10 mouse cellular contexts compared by ENCODE assay signal in genomic region chr8:54736660-54737312, GRCm38 (mm10).
DNase-seq lines count a peak whose midpoint lies in the region; ATAC-seq and TF ChIP-seq lines count a peak whose summit lies in the region.
"Had no signal": no experiment of that assay in that cellular context is flagged by ENCODE, and none has a peak within 500 bp of the region (broad histone marks: within the 10 kb centered on the region; RNA-seq: fewer than 3 reads in every experiment).

No protein-coding gene starts in this region.

- H3K4me2 ChIP-seq in lung, postnatal 0 days (replicated peaks; ENCODE audit: low read depth, low read length), result no peak overlapping the region
- no peak overlapping the region for H3K4me2 ChIP-seq in midbrain, postnatal 0 days (ENCODE audit: low read depth, low read length, poor library complexity, severe bottlenecking)
- H3K4me2 ChIP-seq: limb, embryonic 12.5 days had no signal

- no peak overlapping the region for H3K4me3 ChIP-seq in lung, postnatal 0 days (ENCODE audit: low read depth, low read length)
- H3K4me3 ChIP-seq in midbrain, postnatal 0 days (ENCODE audit: low read depth, low read length), result no peak overlapping the region
- no peak overlapping the region for H3K4me3 ChIP-seq in thymus, adult 2 months (ENCODE audit: control insufficient read depth, insufficient read depth, low read length)
- H3K4me3 ChIP-seq: limb, embryonic 12.5 days; megakaryocyte, embryonic 14.5 days had no signal

- 50% methylated on average over 5 of the region's 5 CpGs for WGBS in lung, postnatal 0 days
- 65% methylated on average over 5 of the region's 5 CpGs for WGBS in midbrain, postnatal 0 days
- WGBS in thymus, adult 2 months, result 68% methylated on average over 5 of the region's 5 CpGs

- TF ChIP-seq POLR2A in thymus, adult 2 months (IDR thresholded peaks at IDR 0.05; ENCODE audit: control insufficient read depth, extremely low read depth, insufficient read depth, low read length, poor library complexity), result no peak

- no peaks in the 10 kb centered on the region for H3K27me3 ChIP-seq in lung, postnatal 0 days (replicated peaks; ENCODE audit: insufficient read depth, low read length)
- no peaks in the 10 kb centered on the region for H3K27me3 ChIP-seq in midbrain, postnatal 0 days (ENCODE audit: insufficient read depth, low read length)
- no peaks in the 10 kb centered on the region for H3K27me3 ChIP-seq in thymus, adult 2 months (ENCODE audit: control insufficient read depth, insufficient read depth, low read length)
- H3K27me3 ChIP-seq: megakaryocyte, embryonic 14.5 days had no signal

- no peaks in the 10 kb centered on the region for H3K4me1 ChIP-seq in lung, postnatal 0 days (ENCODE audit: insufficient read depth, low read depth, low read length)
- H3K4me1 ChIP-seq in midbrain, postnatal 0 days (ENCODE audit: insufficient read depth, low read length), result no peaks in the 10 kb centered on the region
- H3K4me1 ChIP-seq in thymus, adult 2 months (replicated peaks; ENCODE audit: control insufficient read depth, insufficient read depth, low read length), result no peaks in the 10 kb centered on the region
- H3K4me1 ChIP-seq: limb, embryonic 12.5 days; megakaryocyte, embryonic 14.5 days had no signal

- H3K9ac ChIP-seq in lung, postnatal 0 days (replicated peaks; ENCODE audit: low read depth), result no peak overlapping the region
- H3K9ac ChIP-seq in midbrain, postnatal 0 days (replicated peaks; ENCODE audit: low read length, poor library complexity, severe bottlenecking), result no peak overlapping the region
- H3K9ac ChIP-seq: limb, embryonic 12.5 days had no signal

- H3K27ac ChIP-seq in lung, postnatal 0 days (ENCODE audit: low read length), result no peak overlapping the region
- H3K27ac ChIP-seq in midbrain, postnatal 0 days (ENCODE audit: low read depth, low read length), result no peak overlapping the region
- no peak overlapping the region for H3K27ac ChIP-seq in thymus, adult 2 months (ENCODE audit: control insufficient read depth, insufficient read depth, low read length)
- H3K27ac ChIP-seq: limb, embryonic 12.5 days had no signal

- TF ChIP-seq EP300 in lung, postnatal 0 days (IDR thresholded peaks at IDR 0.05), result no peak

- TF ChIP-seq CTCF in lung, postnatal 0 days (IDR thresholded peaks at IDR 0.05), result peak; percentile 41
- peak; percentile 94 for TF ChIP-seq CTCF in midbrain, postnatal 0 days (IDR thresholded peaks at IDR 0.05)
- TF ChIP-seq CTCF in thymus, adult 2 months (IDR thresholded peaks at IDR 0.05; ENCODE audit: borderline replicate concordance, control insufficient read depth, extremely low read depth, insufficient read depth, low read length, poor library complexity), result no peak

- intact Hi-C loops in heart, postnatal 25 days (cut with DNase I), result no loop called here

- H3K9me3 ChIP-seq in lung, postnatal 0 days (ENCODE audit: low read length), result no peaks in the 10 kb centered on the region
- H3K9me3 ChIP-seq in midbrain, postnatal 0 days (ENCODE audit: low read length), result no peaks in the 10 kb centered on the region
- H3K9me3 ChIP-seq: limb, embryonic 12.5 days; megakaryocyte, embryonic 14.5 days had no signal

- H3K36me3 ChIP-seq in lung, postnatal 0 days (ENCODE audit: insufficient read depth, low read length), result no peaks in the 10 kb centered on the region
- H3K36me3 ChIP-seq in midbrain, postnatal 0 days (ENCODE audit: insufficient read depth, low read length), result no peaks in the 10 kb centered on the region
- no peaks in the 10 kb centered on the region for H3K36me3 ChIP-seq in thymus, adult 2 months (ENCODE audit: control insufficient read depth, insufficient read depth, low read length)
- H3K36me3 ChIP-seq: limb, embryonic 12.5 days had no signal

- no peak for ATAC-seq in lung, postnatal 0 days
- peak; percentile 71; the same call in 1 of the 2 replicates for ATAC-seq in midbrain, postnatal 0 days (ENCODE audit: low FRiP score)

- DNase-seq in heart, adult 8-10 months (ENCODE audit: low spot score), result peak; percentile 1
- DNase-seq in heart, postnatal 25 days (ENCODE audit: low spot score), result no peak
- peak; percentile 17 for DNase-seq in lung, postnatal 0 days (ENCODE audit: low spot score)
- no peak for DNase-seq in lung, adult 18-20 months
- DNase-seq in cerebellum, postnatal 14 days, result peak; percentile 17 to 45
- peak; percentile 85 for DNase-seq in midbrain, postnatal 0 days (ENCODE audit: low spot score)
- no peak for DNase-seq in thymus, adult 2 months
- DNase-seq in urinary bladder, postnatal 14 days (ENCODE audit: low spot score), result no peak

Comparison
In these comparisons a context has a peak if more than half of its experiments do, and no peak if none do; other contexts are left out.
1. DNase-seq: peak in heart, adult 8-10 months (single experiment), lung, postnatal 0 days (single experiment), cerebellum, postnatal 14 days (2 of 2) and midbrain, postnatal 0 days (single experiment); none in heart, postnatal 25 days (single experiment), lung, adult 18-20 months (0 of 2), thymus, adult 2 months (single experiment) and urinary bladder, postnatal 14 days (single experiment).